Mouse (Mus musculus) bone marrow, adult 2 months (tissue): ENCODE results near the gene Gm5460. TPM values are rescaled to one million over a fixed set of nuclear protein-coding genes. Genes with fewer than 3 reads are reported as not detected.

Experiments
- H3K27ac ChIP-seq: fragments of 200-500 bp; 2 replicates; pipeline ENCODE4 v1.5.1; 2012; ENCODE audit warnings: low read depth, mild to moderate bottlenecking, control low read depth, inconsistent platforms, low read length; ENCODE audit not compliant: control insufficient read depth, poor library complexity, insufficient read depth
- H3K4me1 ChIP-seq: fragments of 200-500 bp; 2 replicates; pipeline ENCODE4 v1.6.1; 2011; ENCODE audit warnings: low read length; ENCODE audit not compliant: control insufficient read depth, insufficient read depth
- H3K4me3 ChIP-seq: fragments of 200-500 bp; replicated peaks from 2 replicates; pipeline ENCODE3; 2011; ENCODE audit warnings: mild to moderate bottlenecking, low read depth, low read length, control low read depth; ENCODE audit not compliant: control insufficient read depth
- CTCF ChIP-seq: fragments of 200-500 bp; IDR thresholded peaks from 2 replicates; pipeline ENCODE4 v1.5.1; 2011; ENCODE audit warnings: low read length, control low read depth; ENCODE audit not compliant: control insufficient read depth, insufficient read depth
- POLR2A ChIP-seq: fragments of 200-500 bp; IDR thresholded peaks from 2 replicates; pipeline ENCODE4 v1.6.1; 2011; ENCODE audit warnings: low read depth, mild to moderate bottlenecking, control low read depth, low read length, borderline replicate concordance; ENCODE audit not compliant: control insufficient read depth
- WGBS: fragments of 180-500 bp; shearing (Covaris S2); methylation state at CpG from one replicate; pipeline ENCODE4 v1.1.7; 2018; 5-methylcytosine and 5-hydroxymethylcytosine counted together
- polyA plus RNA-seq: library from polyadenylated mRNA; stranded (reverse); fragments of >200 nt; gene quantifications from 2 replicates; pipeline ENCODE4 v1.2.4, GENCODE M21; 2011; ENCODE audit warnings: low replicate concordance; ENCODE audit not compliant: missing spikeins, insufficient read depth, insufficient read length

Gene Gm5460
- polyA plus RNA-seq: not detected in 2 replicates

- WGBS: 82% methylated on average over 4 of the region's 4 CpGs
- no peak within 1 kb of the TSS for H3K27ac ChIP-seq
- H3K4me3 ChIP-seq: no peak within 1 kb of the TSS
- TF ChIP-seq POLR2A (no peak), CTCF (no peak)
- no peaks in the 10 kb centered on the region for H3K4me1 ChIP-seq
Observed at GRCm38 (mm10) chr14:34016381-34016780, at the start of gene Gm5460. TSS of gene Gm5460 (plus strand) at chr14:34016758.

- WGBS: 52% methylated on average over 7 of the region's 7 CpGs
- Histone ChIP-seq H3K4me1 (no peaks in the 10 kb centered on the region), H3K27ac (no peak overlapping the region), H3K4me3 (no peak overlapping the region)
- TF ChIP-seq POLR2A: no peak
- no peak for TF ChIP-seq CTCF
Observed at GRCm38 (mm10) chr14:33972679-33973078, 43.9 kb upstream of the Gm5460 start.

- TF ChIP-seq POLR2A: no peak
- TF ChIP-seq CTCF: no peak
- Histone ChIP-seq H3K4me1 (no peaks in the 10 kb centered on the region), H3K4me3 (no peak overlapping the region), H3K27ac (no peak overlapping the region)
- WGBS: 67% methylated on average over 5 of the region's 5 CpGs
Observed at GRCm38 (mm10) chr14:33974752-33975151, 41.8 kb upstream of the Gm5460 start.

- WGBS: 48% methylated on average over 7 of the region's 7 CpGs
- no peak for TF ChIP-seq CTCF
- no peak for TF ChIP-seq POLR2A
Observed at GRCm38 (mm10) chr14:33977748-33978147, 38.8 kb upstream of the Gm5460 start.

GRCm38 (mm10) chr14:33978604-33979059 is 37.9 kb upstream of the Gm5460 start, which contains the start of gene Zfp488:
TSS of gene Zfp488 (minus strand) at chr14:33978764.
- Histone ChIP-seq H3K27ac (no peak within 1 kb of the TSS), H3K4me3 (no peak within 1 kb of the TSS), H3K4me1 (no peaks in the 10 kb centered on the region)
- 7% methylated on average over 25 of the region's 25 CpGs for WGBS
- no peak for TF ChIP-seq CTCF
- TF ChIP-seq POLR2A: no peak

More at GRCm38 (mm10) chr14:33977748-33978147, 38.8 kb upstream of the Gm5460 start:
- no peak overlapping the region for H3K4me3 ChIP-seq
- no peak overlapping the region for H3K27ac ChIP-seq
- no peaks in the 10 kb centered on the region for H3K4me1 ChIP-seq

GRCm38 (mm10) chr14:33989201-33989600 is 27.4 kb upstream of the Gm5460 start:
- no peaks in the 10 kb centered on the region for H3K4me1 ChIP-seq
- H3K27ac ChIP-seq: no peak overlapping the region
- no peak overlapping the region for H3K4me3 ChIP-seq
- TF ChIP-seq POLR2A: no peak
- TF ChIP-seq CTCF: no peak
- 48% methylated on average over 3 of the region's 3 CpGs for WGBS

- Histone ChIP-seq H3K4me1 (no peaks in the 10 kb centered on the region), H3K27ac (no peak overlapping the region), H3K4me3 (no peak overlapping the region)
- 63% methylated on average over 4 of the region's 4 CpGs for WGBS
- TF ChIP-seq POLR2A (no peak), CTCF (no peak)
Observed at GRCm38 (mm10) chr14:33991971-33992370, 24.6 kb upstream of the Gm5460 start.

GRCm38 (mm10) chr14:33993051-33993450 is 23.5 kb upstream of the Gm5460 start:
- no peak overlapping the region for H3K27ac ChIP-seq
- WGBS: 86% methylated on average over 9 of the region's 9 CpGs
- TF ChIP-seq CTCF (no peak), POLR2A (no peak)
- H3K4me1 ChIP-seq: no peaks in the 10 kb centered on the region
- no peak overlapping the region for H3K4me3 ChIP-seq

GRCm38 (mm10) chr14:33993521-33994289 is 22.9 kb upstream of the Gm5460 start:
- 73% methylated on average over 6 of the region's 6 CpGs for WGBS
- no peak for TF ChIP-seq CTCF
- TF ChIP-seq POLR2A: no peak
- Histone ChIP-seq H3K4me3 (no peak overlapping the region), H3K4me1 (no peaks in the 10 kb centered on the region), H3K27ac (no peak overlapping the region)
